Mouse (Mus musculus) embryonic fibroblast, embryonic 13.5 days (primary cell): Measurements from ENCODE around the gene Gfi1. TPM values are rescaled to one million over a fixed set of nuclear protein-coding genes. Genes with fewer than 3 reads are reported as not detected.

ENCODE experiments used
- H3K27ac ChIP-seq: 2 replicates; pipeline ENCODE4 v1.5.1; 2012; ENCODE audit warnings: low read length, control low read depth, inconsistent platforms; ENCODE audit not compliant: insufficient read depth
- H3K4me1 ChIP-seq: 2 replicates; pipeline ENCODE4 v1.6.1; 2011; ENCODE audit warnings: low read length; ENCODE audit not compliant: control insufficient read depth, insufficient read depth
- H3K4me3 ChIP-seq: 2 replicates; pipeline ENCODE4 v1.5.1; 2011; ENCODE audit warnings: mild to moderate bottlenecking, control low read depth, low read length; ENCODE audit not compliant: insufficient read depth
- CTCF ChIP-seq: IDR thresholded peaks from 2 replicates; pipeline ENCODE4 v1.5.1; 2011; ENCODE audit warnings: mild to moderate bottlenecking, control low read depth, low read length, moderate library complexity, borderline replicate concordance; ENCODE audit not compliant: insufficient read depth
- POLR2A ChIP-seq: IDR thresholded peaks from 2 replicates; pipeline ENCODE4 v1.6.1; 2011; ENCODE audit warnings: low read depth, mild to moderate bottlenecking, control low read depth, low read length, moderate library complexity
- polyA plus RNA-seq: library from polyadenylated mRNA; stranded (reverse); fragments of >200 nt; gene quantifications from 2 replicates; pipeline ENCODE4 v1.2.4, GENCODE M21; 2011; ENCODE audit warnings: low read depth; ENCODE audit not compliant: missing spikeins, insufficient read length

The Gfi1 gene
- polyA plus RNA-seq, 1 experiment, result not detected

GRCm38 (mm10) chr5:107687161-107687560 is 38.7 kb downstream of the Gfi1 start:
- Histone ChIP-seq H3K4me3 (no peak overlapping the region), H3K27ac (no peak overlapping the region), H3K4me1 (no peaks in the 10 kb centered on the region)
- TF ChIP-seq POLR2A, result no peak
- TF ChIP-seq CTCF, result no peak

DNA sequence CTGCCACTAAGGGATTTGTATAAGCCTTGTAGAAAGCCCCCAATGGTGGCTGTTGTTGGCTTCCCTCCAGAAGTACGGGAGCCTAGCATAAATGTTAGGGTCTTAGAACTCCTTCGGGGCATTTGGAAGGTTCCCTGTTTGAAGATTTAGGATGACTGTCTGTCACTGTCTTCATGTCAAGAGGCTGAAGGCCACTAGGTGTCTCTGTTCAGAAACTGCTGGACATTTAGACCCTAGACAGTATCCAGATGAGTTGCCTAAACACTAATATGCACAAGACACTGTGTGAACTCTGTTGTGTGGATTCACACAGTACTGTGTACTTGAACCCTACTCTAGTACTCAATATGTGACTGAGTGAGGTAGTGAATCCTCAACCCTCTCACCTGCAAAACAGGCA is 41.5 kb downstream of the Gfi1 start:
- H3K4me3 ChIP-seq, result no peak overlapping the region
- no peak overlapping the region for H3K27ac ChIP-seq
- no peaks in the 10 kb centered on the region for H3K4me1 ChIP-seq
- TF ChIP-seq CTCF (no peak), POLR2A (no peak)

DNA sequence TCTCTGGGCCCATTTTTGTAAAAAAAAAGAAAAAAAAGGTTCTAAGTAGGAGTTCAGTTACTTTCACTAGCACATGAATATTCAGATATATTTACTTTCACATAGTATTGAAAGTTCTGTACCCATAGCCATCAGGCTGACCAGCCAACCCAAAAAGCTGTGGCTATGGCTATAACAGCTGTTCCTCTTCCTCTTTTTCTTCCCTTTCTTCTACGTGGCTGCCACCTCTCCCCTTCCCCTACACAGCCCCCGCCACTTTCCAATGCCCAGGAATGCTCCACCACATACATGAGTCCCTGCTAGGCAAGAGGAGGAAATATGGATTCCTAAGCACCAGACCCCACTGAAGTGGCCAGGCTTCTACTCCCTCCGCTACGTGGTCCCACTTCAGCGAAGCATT is 44.5 kb downstream of the Gfi1 start:
- Histone ChIP-seq H3K4me3 (no peak overlapping the region), H3K4me1 (no peaks in the 10 kb centered on the region), H3K27ac (no peak overlapping the region)
- TF ChIP-seq POLR2A (no peak), CTCF (no peak)

- no peak overlapping the region for H3K4me3 ChIP-seq
- H3K27ac ChIP-seq, result no peak overlapping the region
- H3K4me1 ChIP-seq, result no peaks in the 10 kb centered on the region
- TF ChIP-seq POLR2A, result no peak
- TF ChIP-seq CTCF, result no peak
Measured at GRCm38 (mm10) chr5:107678392-107678791, 47.4 kb downstream of the Gfi1 start.

Other genes starting within 250 kb of the Gfi1 start
- not detected in 2 replicates for gene Gm42669, start 218.4 kb downstream of the Gfi1 start, polyA plus RNA-seq
- not detected in 2 replicates for gene 1700028K03Rik, start 191.3 kb downstream of the Gfi1 start, polyA plus RNA-seq
- 17.5 and 18.1 TPM in 2 replicates for gene Rpap2, start 128.7 kb downstream of the Gfi1 start, polyA plus RNA-seq
- gene Glmn, start 128.1 kb downstream of the Gfi1 start, polyA plus RNA-seq, result 12.5 and 13.5 TPM in 2 replicates
- gene Ube2d2b, start 104.1 kb upstream of the Gfi1 start, polyA plus RNA-seq, result not detected in 2 replicates
- gene Evi5, start 149.1 kb upstream of the Gfi1 start, polyA plus RNA-seq, result 56.6 and 60.6 TPM in 2 replicates
- gene Rpl5, start 174.5 kb upstream of the Gfi1 start, polyA plus RNA-seq, result 74.5 and 90.8 TPM in 2 replicates